Mouse (Mus musculus) hematopoietic stem cell, adult 5-6 weeks (primary cell): Measurements from ENCODE around the gene Padi6. TPM values are rescaled to one million over a fixed set of nuclear protein-coding genes. Genes with fewer than 3 reads are reported as not detected.

ENCODE experiments used
- total RNA-seq: library from RNA; stranded (forward); fragments of 172-1452, 232-1000 nt; gene quantifications from 2 replicates; pipeline ENCODE4 v1.2.3, GENCODE M21; 2017

The Padi6 gene
- total RNA-seq, 1 experiment from 2014 or later, result not detected

Other genes starting within 250 kb of the Padi6 start
- gene Arhgef10l, start 76.6 kb downstream of the Padi6 start, total RNA-seq, result 5.4 and 8.2 TPM in 2 replicates
- 128 and 156 TPM in 2 replicates for gene Rcc2, start 42.1 kb downstream of the Padi6 start, total RNA-seq
- gene Padi4, start 31.6 kb upstream of the Padi6 start, total RNA-seq, result 34.5 and 41.8 TPM in 2 replicates
- gene Padi3, start 68.0 kb upstream of the Padi6 start, total RNA-seq, result 0.35 TPM in 1 of 2 replicates, not detected in the other
- 0.25 and 0.30 TPM in 2 replicates for gene Padi1, start 103.1 kb upstream of the Padi6 start, total RNA-seq
- 11.0 and 12.1 TPM in 2 replicates for gene Padi2, start 163.7 kb upstream of the Padi6 start, total RNA-seq
- gene Sdhb, start 218.6 kb upstream of the Padi6 start, total RNA-seq, result 69.8 and 102 TPM in 2 replicates
- gene Atp13a2, start 244.2 kb upstream of the Padi6 start, total RNA-seq, result 34.5 and 51.0 TPM in 2 replicates